Comparison of ENCODE assay signal across 8 mouse cellular contexts in the genomic region with DNA sequence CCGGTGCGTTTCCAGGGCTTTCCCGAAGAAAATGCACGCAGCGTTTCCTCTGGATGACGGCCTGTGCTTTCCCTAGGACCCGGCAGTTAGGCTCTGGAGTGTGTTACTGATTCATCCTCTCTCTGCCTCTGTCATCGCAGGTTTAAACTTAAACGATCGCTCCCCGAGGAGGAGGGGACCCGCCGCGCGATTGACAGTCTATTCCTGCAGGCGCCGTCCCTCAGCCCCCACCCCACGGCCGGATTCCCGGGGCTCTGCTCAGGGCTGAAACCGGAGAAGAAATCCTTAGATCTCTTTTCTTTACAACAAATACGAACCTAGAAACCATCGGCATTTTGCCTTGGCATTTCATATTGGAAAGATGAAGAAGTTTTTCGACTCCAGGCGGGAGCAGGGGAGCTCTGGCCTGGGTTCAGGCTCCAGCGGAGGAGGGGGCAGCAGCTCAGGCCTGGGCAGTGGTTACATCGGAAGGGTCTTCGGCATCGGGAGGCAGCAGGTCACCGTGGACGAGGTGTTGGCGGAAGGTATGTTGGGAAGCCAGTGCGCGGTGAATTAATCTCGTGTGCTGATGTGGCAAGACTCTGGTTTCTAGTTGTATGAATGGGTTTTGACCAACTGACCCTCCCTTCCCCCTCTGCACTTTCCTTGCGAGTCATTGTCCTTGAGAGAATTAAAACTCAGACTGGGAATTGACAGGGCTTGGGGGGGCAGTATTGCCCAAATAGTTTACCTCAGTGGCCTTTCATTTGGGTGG. TPM values are rescaled to one million over a fixed set of nuclear protein-coding genes. Genes with fewer than 3 reads are reported as not detected.
DNase-seq lines count a peak whose midpoint lies in the region; ATAC-seq and TF ChIP-seq lines count a peak whose summit lies in the region.

No protein-coding gene starts in this region.

- peaks cover 11% of the 10 kb centered on the region for H3K4me1 ChIP-seq in embryonic fibroblast, embryonic 13.5 days (ENCODE audit: control insufficient read depth, insufficient read depth, low read length)
- H3K4me1 ChIP-seq in limb, embryonic 11.5 days (ENCODE audit: control insufficient read depth, insufficient read depth, low read length): peaks cover 9% of the 10 kb centered on the region
- H3K4me1 ChIP-seq in midbrain, embryonic 11.5 days (ENCODE audit: control insufficient read depth, insufficient read depth, low read length): peaks cover 29% of the 10 kb centered on the region

- no peaks in the 10 kb centered on the region for H3K9me3 ChIP-seq in limb, embryonic 11.5 days (ENCODE audit: control insufficient read depth, low read length)
- H3K9me3 ChIP-seq in midbrain, embryonic 11.5 days (ENCODE audit: control insufficient read depth, low read length): no peaks in the 10 kb centered on the region

- H3K36me3 ChIP-seq in limb, embryonic 11.5 days (ENCODE audit: control insufficient read depth, insufficient read depth, low read length): no peaks in the 10 kb centered on the region
- H3K36me3 ChIP-seq in midbrain, embryonic 11.5 days (ENCODE audit: control insufficient read depth, insufficient read depth, low read length): no peaks in the 10 kb centered on the region

- no peak for TF ChIP-seq CTCF in embryonic fibroblast, embryonic 13.5 days (IDR thresholded peaks at IDR 0.05; ENCODE audit: borderline replicate concordance, insufficient read depth, low read length)

- peak overlapping the region; percentile 76 for H3K4me3 ChIP-seq in embryonic fibroblast, embryonic 13.5 days (ENCODE audit: insufficient read depth, low read length)
- H3K4me3 ChIP-seq in limb, embryonic 11.5 days (ENCODE audit: low read depth, low read length): peak overlapping the region; percentile 82
- peak overlapping the region; percentile 82 for H3K4me3 ChIP-seq in midbrain, embryonic 11.5 days (ENCODE audit: low read depth, low read length)

- H3K27ac ChIP-seq in embryonic fibroblast, embryonic 13.5 days (ENCODE audit: insufficient read depth, low read length): peak overlapping the region; percentile 39
- peak overlapping the region; percentile 93 for H3K27ac ChIP-seq in limb, embryonic 11.5 days (replicated peaks; ENCODE audit: low read depth, low read length)
- H3K27ac ChIP-seq in midbrain, embryonic 11.5 days (ENCODE audit: low read depth, low read length): peak overlapping the region; percentile 95

- DNase-seq in heart, adult 18-20 months: peak; percentile 42 to 77
- DNase-seq in heart, adult 11 months: no peak
- peak; percentile 4 for DNase-seq in WW6 (ENCODE audit: low read depth, low spot score)
- DNase-seq in heart, postnatal 4 days: peak; percentile 62
- no peak for DNase-seq in limb, embryonic 11.5 days (ENCODE audit: low spot score)
- DNase-seq in midbrain, embryonic 11.5 days (ENCODE audit: low spot score, missing footprints): peak; percentile 90
- peak; percentile 62 for DNase-seq in testis, postnatal 14 days (ENCODE audit: low spot score)

- under 1% methylated on average over 36 of the region's 36 CpGs for WGBS in limb, embryonic 11.5 days
- WGBS in midbrain, embryonic 11.5 days: under 1% methylated on average over 36 of the region's 36 CpGs

- peak overlapping the region; percentile 59 for H3K4me2 ChIP-seq in limb, embryonic 11.5 days (ENCODE audit: low read depth, severe bottlenecking)
- H3K4me2 ChIP-seq in midbrain, embryonic 11.5 days: peak overlapping the region; percentile 61

- no peaks in the 10 kb centered on the region for H3K27me3 ChIP-seq in limb, embryonic 11.5 days (ENCODE audit: control insufficient read depth, insufficient read depth, low read length)
- no peaks in the 10 kb centered on the region for H3K27me3 ChIP-seq in midbrain, embryonic 11.5 days (ENCODE audit: control insufficient read depth, insufficient read depth, low read length)

- 0 out of 2 replicates have a peak, but pooled peaks have one; percentile 3 for TF ChIP-seq POLR2A in embryonic fibroblast, embryonic 13.5 days (IDR thresholded peaks at IDR 0.05; ENCODE audit: low read depth, low read length)

- peak; percentile 28; the same call in 1 of the 2 replicates for ATAC-seq in limb, embryonic 11.5 days (ENCODE audit: insufficient number of reproducible peaks, low FRiP score, low TSS enrichment, low read depth)
- no peak for ATAC-seq in midbrain, embryonic 11.5 days (ENCODE audit: low FRiP score)

- H3K9ac ChIP-seq in limb, embryonic 11.5 days (ENCODE audit: low read length): peak overlapping the region; percentile 82
- peak overlapping the region; percentile 82 for H3K9ac ChIP-seq in midbrain, embryonic 11.5 days (ENCODE audit: low read length)

RNA-seq across cellular contexts. Expression of a gene that starts 0.6 kb away (rescaled TPM):
- total RNA-seq in heart, adult 18-20 months (2021): 10 to 100 TPM; 81.2 to 83.4 TPM
- polyA plus RNA-seq in embryonic fibroblast, embryonic 13.5 days (2011; ENCODE audit: insufficient read length, low read depth, missing spikeins): 66.8 and 73.3 TPM in 2 replicates
- total RNA-seq in heart, postnatal 4 days (2021): 100 to 1,000 TPM in 1 of 2 experiments, 10 to 100 TPM in 1; 99.0 to 109 TPM
- 14.1 and 21.7 TPM in 2 replicates for polyA plus RNA-seq in limb, embryonic 11.5 days (2014; fragmentation: Nextera tagmentation; extraction: Ambion mirVana)
- 17.1 and 21.1 TPM in 2 replicates for polyA plus RNA-seq in midbrain, embryonic 11.5 days (2014; fragmentation: Nextera tagmentation; extraction: Ambion mirVana)

RNA-seq across cellular contexts. Expression of a gene that starts 56.5 kb away (rescaled TPM):
- total RNA-seq in heart, adult 18-20 months (2021): 10 to 100 TPM; 34.8 to 37.3 TPM
- polyA plus RNA-seq in embryonic fibroblast, embryonic 13.5 days (2011; ENCODE audit: insufficient read length, low read depth, missing spikeins): 87.3 and 105 TPM in 2 replicates
- 10 to 100 TPM; 36.4 to 36.5 TPM for total RNA-seq in heart, postnatal 4 days (2021)
- 10.0 and 12.1 TPM in 2 replicates for polyA plus RNA-seq in limb, embryonic 11.5 days (2014; fragmentation: Nextera tagmentation; extraction: Ambion mirVana)
- polyA plus RNA-seq in midbrain, embryonic 11.5 days (2014; fragmentation: Nextera tagmentation; extraction: Ambion mirVana): 5.4 and 7.0 TPM in 2 replicates

Comparison
In these comparisons a context has a peak if more than half of its experiments do, and no peak if none do; other contexts are left out.
1. DNase-seq: peak in heart, adult 18-20 months (2 of 2), WW6 (single experiment), heart, postnatal 4 days (single experiment), midbrain, embryonic 11.5 days (single experiment) and testis, postnatal 14 days (single experiment); none in heart, adult 11 months (single experiment) and limb, embryonic 11.5 days (single experiment).
2. H3K27ac ChIP-seq: peak in every context shown above with its lines; median percentile 95 in midbrain, embryonic 11.5 days; 93 in limb, embryonic 11.5 days; 39 in embryonic fibroblast, embryonic 13.5 days.
3. Peak in every context shown above with its lines, with median percentiles within 50 percentile points of each other: H3K4me3 ChIP-seq.